Mouse (Mus musculus) mouse trophoblast stem cell (cell line): ENCODE results near the gene Ccdc3.

Experiments
- in situ Hi-C, 2 experiments: fragments of 300-500 bp; cut with MseI, MboI; formaldehyde crosslinking; loops; 2 replicates in 1 of 2; 3 replicates in 1 of 2; pipeline ENCODE4 v1.15.1; 2025

Gene Ccdc3

GRCm38 (mm10) chr2:5160236-5160848, 22.8 kb downstream of the Ccdc3 start:
- in situ Hi-C loops: no loop called here

- in situ Hi-C loops: no loop called here
Observed at GRCm38 (mm10) chr2:5161002-5161745, 23.6 kb downstream of the Ccdc3 start.

GRCm38 (mm10) chr2:5161908-5162674, 24.5 kb downstream of the Ccdc3 start:
- in situ Hi-C loops: no loop called here

DNA sequence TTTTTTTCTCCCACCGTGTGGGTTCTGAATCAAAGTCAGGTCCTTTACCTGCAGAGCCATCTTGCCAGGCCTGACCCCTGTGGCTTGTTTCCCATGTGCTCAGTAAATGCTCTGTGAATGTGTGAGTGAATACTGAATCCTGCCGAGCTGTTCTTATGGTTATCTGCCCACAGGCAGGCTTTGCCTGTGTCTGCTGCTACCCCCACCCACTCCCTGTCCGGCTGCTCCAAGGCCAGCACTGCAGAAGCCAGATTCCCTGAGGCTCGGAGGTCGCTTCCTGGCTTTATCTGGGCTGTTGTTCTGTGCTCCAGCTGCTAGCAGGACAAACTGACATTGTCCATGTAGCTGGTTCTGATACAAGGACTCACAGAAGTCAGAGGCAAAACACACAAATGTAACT, 25.2 kb downstream of the Ccdc3 start:
- in situ Hi-C loops: no loop called here

DNA sequence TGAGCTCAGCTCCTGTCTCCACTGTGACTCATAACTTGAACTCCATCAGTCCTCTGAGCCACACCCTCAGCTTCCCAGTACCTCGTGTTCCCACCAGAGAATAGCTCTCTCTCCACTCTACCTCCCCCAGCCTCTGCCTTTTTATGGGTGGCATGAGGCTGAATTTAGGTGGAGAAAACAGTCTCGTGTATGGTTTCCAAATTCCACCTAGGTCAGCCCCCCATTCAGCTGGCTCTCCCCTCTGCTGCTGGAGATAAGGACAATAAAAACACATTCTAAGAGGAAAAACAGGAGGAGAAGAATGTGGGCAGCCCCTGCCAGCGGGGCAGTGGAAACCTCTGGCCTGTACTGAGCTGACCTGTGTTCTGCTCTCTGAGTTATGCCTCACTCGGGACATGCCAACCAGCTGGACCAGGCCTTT, 28.4 kb downstream of the Ccdc3 start:
- in situ Hi-C loops: no loop called here

DNA sequence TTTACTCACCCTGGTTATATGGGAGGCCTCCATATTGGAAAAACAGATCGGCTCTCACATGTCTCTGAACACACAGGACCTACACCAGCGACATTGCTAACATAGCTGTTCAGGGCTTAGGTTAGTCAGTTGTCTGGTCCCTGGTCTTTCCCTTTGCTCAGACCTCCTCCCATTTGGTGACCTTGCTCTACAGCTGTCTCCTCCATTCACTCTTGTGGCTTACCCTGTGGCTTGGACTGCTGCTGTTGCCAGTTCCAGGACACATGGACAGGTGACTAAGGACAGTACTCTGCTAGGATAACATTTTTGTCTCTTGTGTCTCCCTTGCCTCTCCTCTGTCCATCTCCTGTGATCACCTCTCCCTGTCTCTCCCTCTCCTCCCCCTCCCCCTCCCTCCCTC, 29.2 kb downstream of the Ccdc3 start:
- in situ Hi-C loops: no loop called here

- in situ Hi-C loops: no loop called here
Observed at GRCm38 (mm10) chr2:5170815-5171214, 33.2 kb downstream of the Ccdc3 start.

DNA sequence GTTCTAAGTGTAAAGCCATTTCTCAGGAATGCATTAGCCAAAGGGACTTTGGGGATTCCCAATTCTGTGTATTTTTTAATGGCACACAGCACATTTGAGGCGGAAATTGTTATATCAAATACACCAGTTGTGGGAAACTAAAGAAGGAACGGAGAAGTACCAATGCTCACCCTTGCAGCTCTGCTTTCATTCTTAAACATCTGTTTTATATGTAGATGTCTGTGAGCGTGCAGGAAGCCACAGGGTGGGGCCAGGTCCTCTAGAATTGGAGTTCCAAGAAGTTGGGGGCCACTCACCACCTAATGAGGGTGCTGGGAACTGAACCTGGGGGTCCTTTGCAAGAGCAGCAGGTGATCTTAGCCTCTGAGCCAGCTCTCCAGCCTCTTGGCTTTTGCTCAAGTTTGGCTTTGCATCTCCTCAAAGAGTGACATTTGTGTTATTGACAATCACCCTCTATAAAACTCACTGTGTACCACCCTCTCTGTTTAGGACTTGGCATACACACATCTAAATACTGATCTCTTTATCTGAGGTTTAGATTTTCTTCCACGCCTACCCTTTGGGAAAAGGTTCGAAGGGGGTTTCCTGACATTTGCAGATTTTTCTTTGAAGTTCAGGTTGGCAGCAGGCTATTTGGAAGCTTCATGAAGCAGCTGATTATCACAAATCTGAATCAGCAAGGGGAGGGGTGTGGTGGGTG, 33.9 kb downstream of the Ccdc3 start:
- in situ Hi-C loops: no loop called here

- in situ Hi-C loops: no loop called here
Observed at GRCm38 (mm10) chr2:5172773-5173172, 35.2 kb downstream of the Ccdc3 start.

GRCm38 (mm10) chr2:5174716-5175115, 37.1 kb downstream of the Ccdc3 start:
- in situ Hi-C loops: no loop called here

DNA sequence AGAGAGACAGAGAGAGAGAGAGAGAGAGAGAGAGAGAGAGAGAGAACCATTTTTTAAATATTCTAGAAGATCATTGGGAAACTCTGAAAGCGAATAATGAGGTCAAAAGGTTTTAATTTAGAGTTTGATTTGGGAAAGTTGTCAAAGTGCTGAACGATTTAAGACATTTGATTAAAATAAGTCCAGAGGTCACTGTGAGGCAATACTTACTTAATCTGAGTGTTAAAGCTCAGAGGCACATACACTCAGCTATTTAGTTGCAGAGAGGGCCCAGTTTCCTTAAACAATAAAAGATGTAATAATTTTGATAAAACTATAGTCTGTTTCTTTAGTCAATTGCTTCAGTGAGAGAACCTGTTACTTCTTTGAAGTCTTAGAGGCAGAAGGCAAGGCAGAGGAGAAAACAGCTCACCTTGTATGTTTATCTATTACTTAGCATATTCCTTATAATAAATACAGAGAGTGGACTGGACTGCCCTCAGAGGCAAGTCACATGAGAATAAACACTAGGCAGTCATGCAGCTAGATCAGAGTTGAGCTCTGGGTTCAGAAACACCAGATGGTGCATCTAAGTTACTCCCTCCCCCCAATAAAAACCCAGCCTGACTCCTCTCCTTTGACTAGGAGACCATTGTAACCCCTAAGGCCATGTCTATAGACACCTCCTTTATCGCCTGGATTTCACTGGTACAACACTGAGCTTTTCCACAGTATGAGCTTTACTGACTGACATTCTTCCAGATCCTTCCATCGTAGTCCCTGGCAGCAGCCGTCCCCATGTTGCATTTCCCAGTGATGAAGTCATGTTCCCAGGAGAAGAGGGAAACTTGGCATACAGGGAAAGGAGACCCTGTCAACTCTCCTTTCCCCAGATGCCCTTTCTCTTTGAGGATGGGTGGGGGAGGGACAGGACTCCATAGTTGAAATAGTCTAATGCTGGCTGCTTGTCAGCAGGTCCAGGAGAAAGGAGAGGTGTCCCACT, 44.2 kb downstream of the Ccdc3 start:
- in situ Hi-C loops: no loop called here

GRCm38 (mm10) chr2:5184166-5184565, 46.6 kb downstream of the Ccdc3 start:
- in situ Hi-C loops: no loop called here

- in situ Hi-C loops: no loop called here
Observed at GRCm38 (mm10) chr2:5185631-5186030, 48.1 kb downstream of the Ccdc3 start.

- in situ Hi-C loops: no loop called here
Observed at GRCm38 (mm10) chr2:5192156-5192555, 54.6 kb downstream of the Ccdc3 start.

DNA sequence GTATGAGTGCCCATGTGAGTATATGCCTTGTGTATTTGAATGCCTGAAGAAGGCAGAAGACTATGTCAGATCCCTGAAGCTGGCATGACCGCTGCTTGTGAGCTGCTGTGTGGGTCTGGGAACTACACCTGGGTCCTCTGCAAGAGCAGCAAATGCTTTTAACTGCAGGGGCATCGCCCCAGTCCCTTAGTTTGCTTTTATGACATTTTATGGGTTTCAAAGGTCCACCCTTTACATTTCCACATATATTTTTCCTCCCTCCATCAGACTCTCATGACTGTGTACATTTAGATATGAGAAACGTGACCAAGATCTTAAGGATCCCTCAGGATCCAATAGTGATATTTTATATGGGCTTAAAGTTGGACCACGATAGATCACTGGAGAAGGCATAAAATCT, 55.5 kb downstream of the Ccdc3 start:
- in situ Hi-C loops: no loop called here

GRCm38 (mm10) chr2:5194701-5195215, 57.2 kb downstream of the Ccdc3 start:
- in situ Hi-C loops: no loop called here

GRCm38 (mm10) chr2:5197486-5197885, 59.9 kb downstream of the Ccdc3 start:
- in situ Hi-C loops: no loop called here

DNA sequence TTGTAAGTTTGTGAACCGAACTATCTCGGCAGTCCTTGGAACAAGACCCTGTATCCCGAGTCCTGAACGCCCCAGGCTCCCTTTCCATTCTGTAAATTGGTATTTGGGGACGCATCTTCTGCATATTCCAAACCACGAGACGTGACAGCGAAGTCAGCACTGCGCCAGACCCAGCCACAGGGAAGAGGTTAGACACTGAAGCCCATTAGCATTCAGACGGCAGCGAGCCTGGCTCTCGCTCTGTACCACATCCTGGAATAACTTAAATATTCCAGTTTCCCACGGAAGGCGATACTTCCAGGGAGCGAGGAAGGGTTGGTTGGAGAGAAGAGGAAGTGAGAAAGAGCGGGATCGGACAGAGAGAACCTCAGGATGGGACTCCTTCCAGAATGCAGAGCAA, 61.7 kb downstream of the Ccdc3 start:
- in situ Hi-C loops: no loop called here

- in situ Hi-C loops: no loop called here
Observed at GRCm38 (mm10) chr2:5200817-5201364, 63.3 kb downstream of the Ccdc3 start.

DNA sequence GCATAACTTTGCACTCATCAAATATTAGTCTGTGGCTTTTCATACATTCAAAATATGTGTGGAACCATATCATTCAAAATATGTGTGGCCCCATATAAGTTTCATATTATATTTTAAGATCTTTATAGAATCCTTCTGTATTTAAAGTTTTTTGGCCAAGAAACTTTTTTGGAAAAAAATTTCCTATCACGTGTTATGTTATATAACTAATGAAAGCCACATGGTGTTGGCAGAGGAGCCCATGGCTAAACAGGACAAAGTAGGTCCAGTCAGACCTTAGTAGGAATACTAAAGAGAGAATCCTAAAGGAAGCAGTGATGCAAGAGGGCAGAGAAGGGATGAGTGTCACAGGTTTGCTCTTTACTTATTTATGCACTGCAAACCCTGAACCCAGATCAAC, 65.6 kb downstream of the Ccdc3 start:
- in situ Hi-C loops: no loop called here
